Mouse (Mus musculus) liver, embryonic 13.5 days (tissue): ENCODE measurements at regions not wholly inside any gene's neighbourhood (a gene's known extent, or its start where the extent isn't known, plus 50 kb on each side); places are given as distances from the start of the nearest gene placed in this dataset.

ENCODE experiments used
- ATAC-seq: fragments of 200-750 bp; cut with Nextera tagmentation; 2 replicates; pipeline ENCODE4 v1.8.0; 2017; ENCODE audit warnings: low read depth, mild to moderate bottlenecking, moderate number of reproducible peaks, moderate library complexity
- DNase-seq: peaks from one replicate; pipeline ENCODE4 v3.0.0; 2022
- H3K27ac ChIP-seq: fragments of 300-500 bp; sonication (generic); 2 replicates; pipeline ENCODE4 v1.5.1; 2015; ENCODE audit warnings: moderate library complexity, mild to moderate bottlenecking, inconsistent platforms
- H3K27me3 ChIP-seq: fragments of 300-500 bp; sonication (generic); 2 replicates; pipeline ENCODE4 v1.6.1; 2015; ENCODE audit warnings: mild to moderate bottlenecking, inconsistent platforms
- H3K36me3 ChIP-seq: fragments of 300-500 bp; sonication (generic); 2 replicates; pipeline ENCODE4 v1.6.1; 2015; ENCODE audit warnings: mild to moderate bottlenecking, inconsistent platforms
- H3K4me1 ChIP-seq: fragments of 300-500 bp; sonication (generic); replicated peaks from 2 replicates; pipeline ENCODE4 v1.6.1; 2015; ENCODE audit warnings: inconsistent platforms
- H3K4me2 ChIP-seq: fragments of 300-500 bp; sonication (generic); 2 replicates; pipeline ENCODE4 v1.6.1; 2015; ENCODE audit warnings: inconsistent platforms, mild to moderate bottlenecking, moderate library complexity
- H3K4me3 ChIP-seq: fragments of 300-500 bp; sonication (generic); replicated peaks from 2 replicates; pipeline ENCODE4 v1.5.1; 2015; ENCODE audit warnings: mild to moderate bottlenecking, inconsistent platforms
- H3K9ac ChIP-seq: fragments of 300-500 bp; sonication (generic); 2 replicates; pipeline ENCODE4 v1.6.1; 2015; ENCODE audit warnings: mild to moderate bottlenecking, inconsistent platforms
- H3K9me3 ChIP-seq: fragments of 300-500 bp; sonication (generic); replicated peaks from 2 replicates; pipeline ENCODE4 v1.6.1; 2016; ENCODE audit warnings: inconsistent platforms
- WGBS: fragments of 180-500 bp; shearing (Covaris S2); methylation state at CpG from one replicate; pipeline ENCODE4 v1.1.7; 2015; ENCODE audit not compliant: insufficient replicate concordance; 5-methylcytosine and 5-hydroxymethylcytosine counted together

DNA sequence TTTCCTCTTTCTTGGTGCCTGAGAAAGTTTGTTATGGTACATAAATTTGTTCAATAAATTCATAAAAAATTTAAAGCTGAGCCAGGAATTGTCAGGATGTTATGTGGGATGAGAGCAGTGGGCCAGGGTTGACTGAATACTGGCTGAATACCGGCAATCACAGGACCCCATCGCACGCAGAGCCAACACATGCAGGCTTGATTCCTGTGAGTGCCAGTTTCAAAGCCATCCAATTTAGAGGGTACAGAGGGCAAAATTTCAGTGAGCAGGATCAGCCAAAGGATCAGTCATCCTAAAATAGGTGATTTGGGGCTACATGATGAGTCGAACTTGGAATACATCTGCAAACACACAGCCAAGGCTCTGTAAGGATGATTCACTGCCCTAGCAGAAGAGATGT is 583.6 kb upstream of the Nectin3 start:
- no peak for ATAC-seq
- Histone ChIP-seq H3K27me3 (no peaks in the 10 kb centered on the region), H3K36me3 (no peaks in the 10 kb centered on the region), H3K27ac (no peak overlapping the region), H3K4me1 (no peaks in the 10 kb centered on the region), H3K4me2 (no peak overlapping the region), H3K9ac (no peak overlapping the region), H3K4me3 (no peak overlapping the region), H3K9me3 (no peaks in the 10 kb centered on the region)
- WGBS: 84% methylated on average over 4 of the region's 4 CpGs
- DNase-seq: no peak

DNA sequence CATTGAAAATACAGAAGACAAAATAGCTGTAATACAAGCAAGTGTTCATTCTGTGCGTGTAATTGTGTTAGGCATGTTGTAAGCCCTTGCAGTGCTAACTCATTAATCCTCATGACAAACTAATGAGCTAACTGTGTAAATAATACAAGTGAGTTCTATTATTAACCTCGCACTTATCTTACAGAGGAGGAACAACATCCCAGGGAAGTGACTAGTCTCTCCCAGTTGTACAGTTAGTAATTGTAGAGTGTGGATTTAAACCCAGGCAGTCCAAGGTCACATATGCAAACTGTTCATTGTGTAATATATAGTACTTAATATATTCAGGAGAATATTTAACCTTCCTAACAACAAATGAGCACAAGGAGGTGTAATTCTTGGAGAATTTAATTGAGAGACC is 582.0 kb upstream of the Nectin3 start:
- H3K4me3 ChIP-seq: no peak overlapping the region
- no peak overlapping the region for H3K27ac ChIP-seq
- H3K9ac ChIP-seq: no peak overlapping the region
- no peak for ATAC-seq
- H3K36me3 ChIP-seq: no peaks in the 10 kb centered on the region
- H3K9me3 ChIP-seq: no peaks in the 10 kb centered on the region
- no peaks in the 10 kb centered on the region for H3K27me3 ChIP-seq
- no peaks in the 10 kb centered on the region for H3K4me1 ChIP-seq
- DNase-seq: no peak
- WGBS: 51% methylated on average over 2 of the region's 2 CpGs
- H3K4me2 ChIP-seq: no peak overlapping the region

DNA sequence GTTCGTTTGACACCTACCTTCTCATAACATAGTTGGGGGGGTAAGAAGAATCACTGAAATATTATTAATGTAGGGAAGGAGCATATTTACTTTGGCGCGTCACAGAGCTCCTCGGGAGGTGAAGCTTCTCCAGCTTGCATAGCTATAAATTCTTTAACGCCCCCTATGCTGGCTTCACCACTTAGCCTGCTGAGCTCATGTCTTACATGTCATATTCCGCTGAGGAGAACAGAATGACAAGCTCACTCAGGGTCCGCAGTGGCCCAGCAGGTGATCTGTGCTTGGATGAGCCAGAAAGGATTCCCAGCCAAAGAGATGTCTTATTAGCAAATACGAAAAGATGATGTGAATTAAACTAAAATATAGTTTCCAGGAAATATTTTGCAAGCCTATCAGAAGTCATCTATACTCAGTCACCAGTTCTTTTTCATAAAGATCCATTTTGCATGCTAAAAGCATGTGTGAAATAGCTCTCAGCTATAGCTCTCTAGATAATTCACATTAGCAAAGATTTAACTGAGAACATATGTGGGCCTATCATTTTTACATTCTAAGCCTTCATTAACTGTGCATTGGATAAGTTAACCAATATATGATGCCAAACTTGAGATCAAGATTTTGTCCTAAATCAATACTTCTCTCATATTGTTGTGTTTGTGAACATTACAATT is 561.1 kb upstream of the Nectin3 start:
- Histone ChIP-seq H3K9ac (no peak overlapping the region), H3K4me2 (no peak overlapping the region), H3K27me3 (no peaks in the 10 kb centered on the region), H3K4me3 (no peak overlapping the region), H3K27ac (no peak overlapping the region), H3K9me3 (no peaks in the 10 kb centered on the region), H3K4me1 (no peaks in the 10 kb centered on the region), H3K36me3 (no peaks in the 10 kb centered on the region)
- no peak for ATAC-seq
- 60% methylated on average over 8 of the region's 8 CpGs for WGBS
- no peak for DNase-seq

DNA sequence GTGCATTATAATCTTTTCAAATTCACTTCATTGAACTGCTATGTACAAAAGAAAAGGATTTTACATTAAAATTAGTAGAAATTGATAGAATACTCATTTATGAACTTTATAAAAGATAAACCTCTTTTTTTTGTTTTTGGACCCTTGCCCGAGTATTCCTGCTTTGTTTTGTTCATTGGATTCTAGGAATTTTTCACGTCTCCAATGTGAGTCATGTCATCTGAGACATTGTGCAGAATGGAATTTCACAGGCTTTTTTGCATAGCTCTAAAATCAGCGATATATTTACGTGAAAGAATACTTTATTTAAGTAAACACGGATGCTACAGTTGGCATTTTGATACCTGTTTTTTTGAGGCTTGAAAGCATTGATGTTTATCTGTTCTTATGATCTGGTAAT is 560.5 kb upstream of the Nectin3 start:
- ATAC-seq: no peak
- Histone ChIP-seq H3K4me2 (no peak overlapping the region), H3K27me3 (no peaks in the 10 kb centered on the region), H3K9ac (no peak overlapping the region), H3K4me1 (no peaks in the 10 kb centered on the region), H3K27ac (no peak overlapping the region), H3K4me3 (no peak overlapping the region), H3K9me3 (no peaks in the 10 kb centered on the region), H3K36me3 (no peaks in the 10 kb centered on the region)
- WGBS: 64% methylated on average over 5 of the region's 5 CpGs
- DNase-seq: no peak

DNA sequence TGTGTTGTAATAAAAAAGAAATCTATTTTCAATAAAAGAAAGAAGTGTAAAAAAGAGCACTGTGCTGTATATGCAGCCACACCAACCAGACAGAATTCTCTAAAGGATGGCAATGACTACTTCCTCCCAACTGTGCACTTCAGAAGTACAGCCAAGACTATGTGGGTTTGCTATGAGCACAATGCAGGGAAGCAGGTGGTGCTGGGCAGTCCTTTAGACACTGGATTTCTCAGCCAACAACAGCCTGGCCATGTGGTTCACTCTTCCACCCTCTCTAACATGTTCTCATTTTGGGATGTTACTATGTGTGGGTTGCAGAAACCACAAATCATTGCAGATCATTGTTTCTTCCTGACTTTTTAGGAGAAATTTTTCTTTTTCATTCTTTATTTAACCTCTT is 527.6 kb upstream of the Nectin3 start:
- Histone ChIP-seq H3K4me2 (no peak overlapping the region), H3K36me3 (no peaks in the 10 kb centered on the region), H3K27ac (no peak overlapping the region), H3K9ac (no peak overlapping the region), H3K4me3 (no peak overlapping the region), H3K9me3 (no peaks in the 10 kb centered on the region), H3K27me3 (no peaks in the 10 kb centered on the region), H3K4me1 (no peaks in the 10 kb centered on the region)
- ATAC-seq: no peak
- DNase-seq: no peak

DNA sequence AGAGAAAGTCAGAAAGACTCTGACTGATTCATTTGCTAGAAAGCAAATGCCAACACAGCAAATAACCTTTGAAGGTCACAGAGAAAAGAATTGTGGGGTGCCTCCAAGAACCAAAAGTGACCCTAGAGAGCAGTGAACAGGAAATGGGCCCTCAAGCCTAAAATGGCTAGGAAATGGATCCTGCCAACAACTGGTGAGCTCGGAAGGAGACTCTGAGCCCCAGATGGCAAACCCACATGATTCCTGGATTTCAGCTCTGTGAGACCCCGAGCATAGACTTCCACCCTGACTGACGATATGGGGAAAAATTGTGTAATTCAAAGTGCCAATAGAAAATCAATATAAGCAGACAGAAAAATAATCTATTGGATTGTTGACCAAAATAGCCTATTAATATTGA is 519.2 kb upstream of the Nectin3 start:
- Histone ChIP-seq H3K9ac (no peak overlapping the region), H3K27me3 (no peaks in the 10 kb centered on the region), H3K9me3 (no peaks in the 10 kb centered on the region), H3K4me3 (no peak overlapping the region), H3K4me1 (no peaks in the 10 kb centered on the region), H3K27ac (no peak overlapping the region), H3K4me2 (no peak overlapping the region), H3K36me3 (no peaks in the 10 kb centered on the region)
- DNase-seq (no peak), ATAC-seq (no peak)
- WGBS: 53% methylated on average over 3 of the region's 3 CpGs

DNA sequence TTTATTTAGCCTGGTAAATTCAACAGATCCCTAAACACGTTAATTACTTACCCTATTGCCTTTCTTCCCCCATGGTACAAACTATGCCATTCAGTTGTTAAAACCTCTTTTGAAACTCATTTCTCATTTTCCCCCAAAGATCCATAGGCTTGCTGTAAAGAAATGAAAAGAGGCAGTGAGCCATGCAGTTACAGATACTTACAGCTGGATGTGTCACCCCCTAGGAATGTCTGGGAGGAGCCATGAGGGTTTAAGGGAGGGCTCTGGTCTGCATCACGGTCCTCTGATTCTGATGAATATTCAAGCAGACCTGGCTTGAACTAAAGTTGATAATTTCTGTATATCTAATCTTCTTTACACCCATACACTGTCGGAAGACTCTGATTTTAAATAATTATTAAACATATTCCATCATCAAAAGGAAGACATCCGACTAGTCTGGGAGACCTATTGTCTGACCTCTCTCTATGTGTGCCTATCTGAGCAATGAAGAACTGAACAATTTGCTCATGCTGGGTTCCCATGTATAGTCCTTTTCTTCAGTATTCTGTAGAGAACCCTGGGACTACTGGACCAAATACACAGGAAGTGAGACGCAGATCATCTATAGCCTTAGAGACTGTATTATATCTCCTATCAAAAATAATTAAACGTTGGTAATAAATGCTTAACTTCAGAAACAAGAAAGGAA is 484.7 kb upstream of the Nectin3 start:
- 51% methylated on average over 6 of the region's 6 CpGs for WGBS
- Histone ChIP-seq H3K4me2 (no peak overlapping the region), H3K4me1 (no peaks in the 10 kb centered on the region), H3K27me3 (no peaks in the 10 kb centered on the region), H3K9me3 (no peaks in the 10 kb centered on the region), H3K36me3 (no peaks in the 10 kb centered on the region), H3K9ac (no peak overlapping the region), H3K27ac (no peak overlapping the region), H3K4me3 (no peak overlapping the region)
- DNase-seq (no peak), ATAC-seq (no peak)

DNA sequence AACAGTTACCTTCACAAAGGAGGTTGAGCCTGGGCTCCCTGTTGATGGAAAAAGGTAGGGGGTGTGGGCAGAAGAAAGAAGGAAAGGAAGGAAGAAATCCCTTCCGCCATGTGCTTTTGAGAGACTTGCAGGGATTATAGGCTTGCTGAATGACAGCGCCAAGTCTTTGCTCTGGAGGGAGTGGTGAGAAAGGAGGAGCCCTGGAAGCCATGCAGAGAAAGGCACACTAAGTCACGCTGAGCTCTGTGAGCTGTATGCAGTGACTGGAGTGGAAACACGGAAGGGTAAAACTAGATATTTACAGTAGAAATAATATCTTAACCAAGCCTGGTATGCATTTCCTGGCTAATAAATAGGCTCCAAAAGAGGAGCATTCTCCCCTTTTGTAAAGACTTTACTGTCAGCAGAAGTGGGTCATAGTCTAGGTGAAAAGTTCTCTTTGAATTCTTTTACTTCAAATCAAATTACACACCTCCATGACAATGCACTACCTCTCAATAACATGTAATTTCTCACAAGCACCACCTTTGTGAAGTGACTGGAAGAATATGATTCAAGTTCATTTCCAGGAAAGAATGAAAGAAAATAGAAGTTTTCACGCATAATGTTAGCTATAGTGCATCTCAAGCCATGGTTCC is 484.1 kb upstream of the Nectin3 start:
- DNase-seq (no peak), ATAC-seq (no peak)
- Histone ChIP-seq H3K4me3 (no peak overlapping the region), H3K4me1 (no peaks in the 10 kb centered on the region), H3K36me3 (no peaks in the 10 kb centered on the region), H3K4me2 (no peak overlapping the region), H3K27me3 (no peaks in the 10 kb centered on the region), H3K27ac (no peak overlapping the region), H3K9me3 (no peaks in the 10 kb centered on the region), H3K9ac (no peak overlapping the region)
- WGBS: 59% methylated on average over 5 of the region's 5 CpGs

DNA sequence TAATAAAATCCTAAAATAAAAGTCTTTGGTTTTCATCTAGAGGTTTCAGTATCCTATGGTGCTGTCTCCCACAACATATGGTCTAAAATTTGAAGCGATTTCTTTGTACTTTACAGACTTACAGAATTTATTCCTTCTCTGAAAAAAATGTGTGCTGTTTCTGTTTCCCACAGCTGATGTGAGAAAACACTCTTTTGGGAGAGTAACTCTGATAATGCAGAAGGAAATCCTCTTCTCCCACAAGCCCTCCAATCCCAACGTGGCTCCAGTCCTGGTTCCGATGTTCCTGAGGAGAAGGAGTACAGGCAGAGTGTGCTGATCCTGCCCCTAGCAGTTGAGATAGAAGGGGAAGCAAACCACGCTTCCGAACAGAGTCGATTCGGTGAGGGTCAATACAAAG is 467.4 kb upstream of the Nectin3 start:
- Histone ChIP-seq H3K27ac (no peak overlapping the region), H3K4me3 (no peak overlapping the region), H3K27me3 (no peaks in the 10 kb centered on the region), H3K36me3 (no peaks in the 10 kb centered on the region), H3K9ac (no peak overlapping the region), H3K4me1 (no peaks in the 10 kb centered on the region), H3K9me3 (no peaks in the 10 kb centered on the region), H3K4me2 (no peak overlapping the region)
- DNase-seq: no peak
- no peak for ATAC-seq
- WGBS: 70% methylated on average over 7 of the region's 7 CpGs

DNA sequence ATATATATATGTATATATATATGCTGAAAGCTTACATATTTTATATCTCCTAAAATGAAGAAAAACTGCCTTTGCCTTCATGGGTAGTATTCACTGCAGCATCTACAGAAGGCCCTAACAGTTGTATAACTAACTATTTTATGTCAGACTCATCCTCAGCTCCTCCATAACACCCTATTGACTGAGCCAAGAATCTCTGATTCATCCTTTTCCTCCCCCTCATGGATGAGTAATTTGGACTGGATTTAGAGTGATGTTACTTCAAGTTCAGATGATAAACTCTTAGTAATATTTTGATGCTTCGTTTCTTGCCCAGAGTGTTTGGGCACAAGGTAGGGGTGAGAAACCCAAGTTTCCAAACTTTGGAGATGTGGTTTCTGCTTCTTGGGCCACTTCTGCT is 458.7 kb upstream of the Nectin3 start:
- no peak for DNase-seq
- Histone ChIP-seq H3K9me3 (no peaks in the 10 kb centered on the region), H3K27me3 (no peaks in the 10 kb centered on the region), H3K27ac (no peak overlapping the region), H3K9ac (no peak overlapping the region), H3K36me3 (no peaks in the 10 kb centered on the region), H3K4me3 (no peak overlapping the region), H3K4me2 (no peak overlapping the region), H3K4me1 (no peaks in the 10 kb centered on the region)
- WGBS: 73% methylated on average over 1 of the region's 1 CpGs
- no peak for ATAC-seq

DNA sequence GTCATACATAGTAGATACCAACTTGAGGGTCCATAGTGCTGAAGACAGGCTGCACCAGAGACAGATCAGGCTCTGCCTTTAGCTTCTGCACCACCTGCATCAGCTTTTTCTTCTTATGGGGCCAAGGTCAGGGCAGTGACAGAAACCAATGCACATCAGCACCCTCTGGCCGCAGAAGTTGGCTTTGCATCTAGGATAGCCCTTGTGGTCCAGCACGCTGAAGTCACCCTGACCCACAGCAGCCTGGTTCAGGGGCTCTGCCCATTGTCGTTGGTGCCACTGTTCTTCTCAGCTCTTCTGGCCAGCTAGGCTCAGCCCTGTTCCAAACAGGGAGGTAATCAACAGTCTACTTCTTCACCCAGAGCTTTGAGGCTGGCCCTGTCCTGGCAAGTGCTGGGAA is 427.7 kb upstream of the Nectin3 start:
- Histone ChIP-seq H3K27ac (no peak overlapping the region), H3K27me3 (no peaks in the 10 kb centered on the region), H3K9me3 (no peaks in the 10 kb centered on the region), H3K4me3 (no peak overlapping the region), H3K4me1 (no peaks in the 10 kb centered on the region), H3K36me3 (no peaks in the 10 kb centered on the region), H3K4me2 (no peak overlapping the region), H3K9ac (no peak overlapping the region)
- WGBS: 52% methylated on average over 3 of the region's 3 CpGs
- DNase-seq (no peak), ATAC-seq (no peak)
